Mouse (Mus musculus) layer of hippocampus, adult 8-10 months (tissue): Measurements from ENCODE around the gene Uhrf2. TPM values are rescaled to one million over a fixed set of nuclear protein-coding genes. Genes with fewer than 3 reads are reported as not detected.

Experiments used
- DNase-seq, 2 experiments: peaks; one replicate each; pipeline ENCODE4 v3.0.0; 2022; ENCODE audit warnings: low spot score in 2 of 2
- total RNA-seq, 4 experiments: library from RNA; stranded (reverse); gene quantifications; 2 replicates each; pipeline ENCODE4 v1.2.4; 2022

The Uhrf2 gene
- total RNA-seq, 4 experiments from 2014 or later = 53.8 to 80.4 (median 61.7) TPM

DNA sequence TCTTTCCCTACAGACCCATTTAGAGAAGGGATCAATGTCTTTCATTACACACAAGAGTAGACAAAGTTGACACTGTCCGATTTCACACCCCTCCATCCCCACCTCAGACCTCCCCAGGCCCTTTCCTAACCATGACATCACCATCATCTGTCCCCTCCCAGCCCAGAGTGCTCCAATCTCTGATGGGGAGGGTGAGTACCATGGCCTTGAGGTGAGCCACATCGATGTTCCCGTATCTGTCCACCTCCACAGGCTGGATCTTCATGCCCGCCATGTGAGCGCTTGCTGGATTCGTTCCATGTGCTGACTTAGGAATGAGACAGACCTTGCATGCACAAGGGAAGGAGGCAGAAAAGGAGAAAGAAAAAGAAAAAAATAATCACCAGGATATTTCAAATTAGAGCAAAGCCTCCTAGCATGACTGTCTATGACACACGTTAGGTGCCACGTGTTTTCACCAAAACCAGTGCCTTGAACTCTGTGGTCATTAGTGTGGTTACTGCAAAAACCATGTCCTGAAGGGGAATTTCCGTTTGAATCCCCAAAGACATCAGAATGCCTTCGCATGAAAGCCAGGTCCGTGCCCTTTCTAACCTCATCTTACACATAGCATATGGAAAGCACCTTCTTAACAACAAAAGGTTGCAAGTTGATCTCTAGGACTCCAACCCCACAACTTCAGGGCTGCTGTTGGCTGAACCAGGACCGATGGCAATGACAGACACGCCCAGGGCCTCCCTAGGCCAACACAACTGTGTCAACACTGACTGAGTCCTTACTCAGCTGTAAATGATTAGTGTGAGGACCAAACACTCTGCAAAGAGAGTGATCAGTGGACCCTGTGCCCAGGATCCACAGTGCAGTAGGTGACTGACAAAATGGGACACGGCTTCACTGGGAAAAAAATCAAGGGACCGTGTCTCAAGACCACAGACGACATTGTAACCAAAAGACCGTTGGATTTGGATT lies 88.3 kb downstream of the Uhrf2 start:
- DNase-seq = no peak

- DNase-seq = no peak
Measured at GRCm38 (mm10) chr19:30124999-30125669, 94.8 kb downstream of the Uhrf2 start.

DNA sequence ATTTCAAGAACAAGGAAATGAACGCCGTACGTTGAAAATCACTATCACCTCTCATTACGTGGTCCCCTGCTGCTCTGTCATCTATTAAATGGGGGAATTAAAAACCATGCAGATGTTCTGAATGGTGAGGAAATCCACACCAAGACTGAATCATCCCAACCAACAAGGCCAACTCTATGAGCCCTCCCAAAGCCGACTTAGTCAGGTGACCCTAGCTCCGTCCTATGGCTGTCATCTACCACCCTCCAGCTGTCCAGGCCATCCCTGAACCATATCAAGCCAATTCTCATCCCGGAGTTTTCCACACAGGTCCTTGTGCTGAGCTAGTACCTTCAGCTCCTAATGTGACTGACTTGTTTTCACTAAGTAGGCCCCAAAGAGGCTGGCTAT lies 95.4 kb downstream of the Uhrf2 start:
- no peak for DNase-seq

DNA sequence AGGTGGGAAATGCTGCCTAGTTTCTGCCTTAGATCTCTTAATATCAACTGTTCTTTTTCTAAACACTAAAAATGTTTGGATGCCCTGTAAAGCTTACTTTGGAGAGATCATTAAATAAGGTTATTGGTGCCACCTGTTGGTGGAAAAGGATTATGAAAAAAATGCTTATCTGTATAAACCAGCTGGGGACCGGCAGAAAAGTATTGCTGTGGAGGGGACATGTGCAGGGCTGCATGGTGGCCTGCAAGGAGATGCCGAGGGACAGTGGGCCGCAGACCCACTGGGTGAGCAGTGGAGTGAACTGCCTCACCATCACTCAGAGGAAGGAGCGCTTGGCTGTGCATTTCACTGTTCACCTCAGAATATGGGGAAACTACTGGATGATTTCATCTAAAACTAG lies 97.9 kb downstream of the Uhrf2 start:
- no peak for DNase-seq

DNA sequence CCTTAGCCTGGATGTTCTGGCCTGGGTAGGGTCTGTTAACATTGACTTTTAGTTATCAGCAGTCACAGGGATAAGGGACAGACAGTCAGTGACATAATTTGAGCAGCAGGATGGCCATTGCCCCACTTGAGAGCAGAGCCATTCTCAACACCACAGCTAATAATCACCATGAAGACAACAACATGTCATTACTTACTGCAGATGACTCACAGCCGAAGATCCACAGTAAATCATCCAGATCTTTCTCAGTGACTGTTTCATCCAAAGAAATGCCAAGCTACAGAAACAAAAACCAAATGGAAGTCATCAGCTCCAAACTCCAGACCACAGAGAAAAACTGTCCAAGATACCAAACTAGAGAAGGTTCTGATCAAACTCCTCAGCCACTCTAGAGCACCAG lies 106.0 kb downstream of the Uhrf2 start:
- DNase-seq = no peak

Other genes with a start within 250 kb of the Uhrf2 start
- gene 9930021J03Rik, start 224.5 kb upstream of the Uhrf2 start, total RNA-seq = 10 to 100 TPM; 37.2 to 47.7 (median 42.8) TPM
- 10 to 100 TPM; 30.7 to 40.1 (median 34.3) TPM for gene Ranbp6, start 217.5 kb upstream of the Uhrf2 start, total RNA-seq
- 100 to 1,000 TPM in 2 of 4 experiments, 10 to 100 TPM in 2; 73.4 to 112 (median 96.0) TPM for gene Il33, start 105.4 kb upstream of the Uhrf2 start, total RNA-seq
- not detected for gene Trpd52l3, start 26.7 kb upstream of the Uhrf2 start, total RNA-seq
- 10 to 100 TPM; 33.3 to 36.0 (median 34.8) TPM for gene Gldc, start 144.9 kb downstream of the Uhrf2 start, total RNA-seq
- not detected for gene Mbl2, start 202.4 kb downstream of the Uhrf2 start, total RNA-seq